Mouse (Mus musculus) limb, embryonic 15.5 days (tissue): ENCODE data around the gene Ebf3. TPM values are rescaled to one million over a fixed set of nuclear protein-coding genes. Genes with fewer than 3 reads are reported as not detected.
A peak's percentile ranks its signal among the peaks of the same experiment; 100 is the strongest.

ENCODE experiments used
- ATAC-seq: fragments of 200-750 bp; cut with Nextera tagmentation; 2 replicates; pipeline ENCODE4 v1.8.0; 2017; ENCODE audit warnings: low read depth, moderate TSS enrichment; ENCODE audit not compliant: insufficient number of reproducible peaks, low FRiP score, low TSS enrichment
- H3K27ac ChIP-seq: fragments of 300-500 bp; sonication (generic); 2 replicates; pipeline ENCODE4 v1.5.1; 2015; ENCODE audit warnings: moderate library complexity, mild to moderate bottlenecking, inconsistent platforms
- H3K27me3 ChIP-seq: fragments of 300-500 bp; sonication (generic); 2 replicates; pipeline ENCODE4 v1.6.1; 2015; ENCODE audit warnings: inconsistent platforms
- H3K36me3 ChIP-seq: fragments of 300-500 bp; sonication (generic); 2 replicates; pipeline ENCODE4 v1.6.1; 2015; ENCODE audit warnings: inconsistent platforms
- H3K4me1 ChIP-seq: fragments of 300-500 bp; sonication (generic); 2 replicates; pipeline ENCODE4 v1.6.1; 2015; ENCODE audit warnings: inconsistent platforms
- H3K4me2 ChIP-seq: fragments of 300-500 bp; sonication (generic); 2 replicates; pipeline ENCODE4 v1.6.1; 2015; ENCODE audit warnings: mild to moderate bottlenecking, inconsistent platforms
- H3K4me3 ChIP-seq: fragments of 300-500 bp; sonication (generic); 2 replicates; pipeline ENCODE4 v1.5.1; 2015; ENCODE audit warnings: mild to moderate bottlenecking, inconsistent platforms
- H3K9ac ChIP-seq: fragments of 300-500 bp; sonication (generic); 2 replicates; pipeline ENCODE4 v1.6.1; 2015; ENCODE audit warnings: inconsistent platforms
- H3K9me3 ChIP-seq: fragments of 300-500 bp; sonication (generic); 2 replicates; pipeline ENCODE4 v1.6.1; 2016; ENCODE audit warnings: inconsistent platforms
- WGBS: fragments of 180-500 bp; shearing (Covaris S2); methylation state at CpG from one replicate; pipeline ENCODE4 v1.1.7; 2015; 5-methylcytosine and 5-hydroxymethylcytosine counted together
- polyA plus RNA-seq: library from polyadenylated mRNA; unstranded; fragments of >200 nt; fragmentation: Nextera tagmentation; extraction: Ambion mirVana; gene quantifications from 2 replicates; pipeline ENCODE4 v1.2.1, GENCODE M21; 2015

The Ebf3 gene
- 4.7 and 8.1 TPM in 2 replicates for polyA plus RNA-seq

GRCm38 (mm10) chr7:137313904-137314691 is at the start of gene Ebf3:
Ebf3 (minus strand) TSS chr7:137314445.
- peaks cover 79% of the 10 kb centered on the region for H3K27me3 ChIP-seq
- H3K9ac ChIP-seq: peak within 1 kb of the TSS; percentile 82
- peak within 1 kb of the TSS; percentile 90 for H3K27ac ChIP-seq
- H3K9me3 ChIP-seq: no peaks in the 10 kb centered on the region
- H3K36me3 ChIP-seq: no peaks in the 10 kb centered on the region
- peaks cover 66% of the 10 kb centered on the region for H3K4me1 ChIP-seq
- WGBS: under 1% methylated on average over 107 of the region's 127 CpGs
- ATAC-seq: peak; percentile 90
- peak within 1 kb of the TSS; percentile 69 for H3K4me3 ChIP-seq
- H3K4me2 ChIP-seq: peak within 1 kb of the TSS; percentile 86

- no peak for ATAC-seq
- no peaks in the 10 kb centered on the region for H3K27me3 ChIP-seq
- H3K4me1 ChIP-seq: peaks cover 11% of the 10 kb centered on the region; the same call in 1 of the 2 replicates
- H3K4me2 ChIP-seq: no peak overlapping the region
- H3K27ac ChIP-seq: peak overlapping the region; percentile 8
- no peak overlapping the region for H3K4me3 ChIP-seq
- H3K9ac ChIP-seq: no peak overlapping the region
- no peaks in the 10 kb centered on the region for H3K9me3 ChIP-seq
- WGBS: 62% methylated on average over 7 of the region's 7 CpGs
- H3K36me3 ChIP-seq: no peaks in the 10 kb centered on the region
Observed at GRCm38 (mm10) chr7:137346860-137347259, 32.6 kb upstream of the Ebf3 start.

- Histone ChIP-seq H3K4me1 (peaks cover 11% of the 10 kb centered on the region; the same call in 1 of the 2 replicates), H3K4me2 (no peak overlapping the region), H3K27ac (0 out of 2 replicates have a peak overlapping the region, but pooled peaks have one; percentile 8), H3K27me3 (no peaks in the 10 kb centered on the region), H3K4me3 (no peak overlapping the region), H3K9ac (no peak overlapping the region), H3K36me3 (no peaks in the 10 kb centered on the region), H3K9me3 (no peaks in the 10 kb centered on the region)
- WGBS: 49% methylated on average over 10 of the region's 10 CpGs
- no peak for ATAC-seq
Observed at GRCm38 (mm10) chr7:137346068-137346467, 31.8 kb upstream of the Ebf3 start.

GRCm38 (mm10) chr7:137333951-137334350 is 19.7 kb upstream of the Ebf3 start:
- ATAC-seq: no peak
- Histone ChIP-seq H3K4me1 (0 out of 2 replicates have a peak, but pooled peaks cover 2% of the 10 kb centered on the region), H3K27ac (no peak overlapping the region), H3K9me3 (no peaks in the 10 kb centered on the region), H3K9ac (no peak overlapping the region), H3K27me3 (peaks cover 24% of the 10 kb centered on the region), H3K4me3 (no peak overlapping the region), H3K4me2 (no peak overlapping the region), H3K36me3 (no peaks in the 10 kb centered on the region)
- WGBS: 76% methylated on average over 2 of the region's 2 CpGs

- peak overlapping the region; percentile 39; the same call in 1 of the 2 replicates for H3K9ac ChIP-seq
- H3K27me3 ChIP-seq: peaks cover 91% of the 10 kb centered on the region
- H3K36me3 ChIP-seq: no peaks in the 10 kb centered on the region
- no peaks in the 10 kb centered on the region for H3K9me3 ChIP-seq
- peak overlapping the region; percentile 68; the same call in 1 of the 2 replicates for H3K27ac ChIP-seq
- 2% methylated on average over 17 of the region's 21 CpGs for WGBS
- ATAC-seq: no peak
- H3K4me3 ChIP-seq: peak overlapping the region; percentile 52
- H3K4me2 ChIP-seq: peak overlapping the region; percentile 86
- peaks cover 46% of the 10 kb centered on the region for H3K4me1 ChIP-seq
Observed at GRCm38 (mm10) chr7:137322926-137323325, 8.7 kb upstream of the Ebf3 start.

GRCm38 (mm10) chr7:137321961-137322784 is 7.9 kb upstream of the Ebf3 start:
- ATAC-seq: no peak
- Histone ChIP-seq H3K9ac (peak overlapping the region; percentile 39), H3K9me3 (no peaks in the 10 kb centered on the region), H3K4me1 (peaks cover 54% of the 10 kb centered on the region), H3K27ac (peak overlapping the region; percentile 68), H3K4me3 (peak overlapping the region; percentile 52), H3K36me3 (no peaks in the 10 kb centered on the region), H3K27me3 (peaks cover 93% of the 10 kb centered on the region), H3K4me2 (peak overlapping the region; percentile 86)
- under 1% methylated on average over 66 of the region's 72 CpGs for WGBS

GRCm38 (mm10) chr7:137321141-137321813 is 7.0 kb upstream of the Ebf3 start:
- ATAC-seq: no peak
- H3K9ac ChIP-seq: 0 out of 2 replicates have a peak overlapping the region, but pooled peaks have one; percentile 23
- peak overlapping the region; percentile 65 for H3K27ac ChIP-seq
- H3K4me2 ChIP-seq: peak overlapping the region; percentile 86
- H3K9me3 ChIP-seq: no peaks in the 10 kb centered on the region
- H3K4me3 ChIP-seq: peak overlapping the region; percentile 52
- H3K4me1 ChIP-seq: peaks cover 61% of the 10 kb centered on the region
- no peaks in the 10 kb centered on the region for H3K36me3 ChIP-seq
- peaks cover 93% of the 10 kb centered on the region for H3K27me3 ChIP-seq
- under 1% methylated on average over 52 of the region's 52 CpGs for WGBS

GRCm38 (mm10) chr7:137320320-137320719 is 6.1 kb upstream of the Ebf3 start:
- Histone ChIP-seq H3K4me2 (peak overlapping the region; percentile 86), H3K27me3 (peaks cover 98% of the 10 kb centered on the region), H3K9me3 (no peaks in the 10 kb centered on the region), H3K4me1 (peaks cover 63% of the 10 kb centered on the region), H3K27ac (peak overlapping the region; percentile 65; the same call in 1 of the 2 replicates), H3K9ac (no peak overlapping the region), H3K36me3 (no peaks in the 10 kb centered on the region), H3K4me3 (peak overlapping the region; percentile 52)
- no peak for ATAC-seq
- 12% methylated on average over 11 of the region's 11 CpGs for WGBS

- 3% methylated on average over 48 of the region's 48 CpGs for WGBS
- H3K36me3 ChIP-seq: no peaks in the 10 kb centered on the region
- H3K9ac ChIP-seq: 0 out of 2 replicates have a peak overlapping the region, but pooled peaks have one; percentile 26
- no peak for ATAC-seq
- H3K4me2 ChIP-seq: peak overlapping the region; percentile 44
- H3K9me3 ChIP-seq: no peaks in the 10 kb centered on the region
- peaks cover 73% of the 10 kb centered on the region for H3K4me1 ChIP-seq
- peak overlapping the region; percentile 78 for H3K27ac ChIP-seq
- H3K4me3 ChIP-seq: peak overlapping the region; percentile 32
- peaks cover 98% of the 10 kb centered on the region for H3K27me3 ChIP-seq
Observed at GRCm38 (mm10) chr7:137318924-137319885, 5.0 kb upstream of the Ebf3 start.

GRCm38 (mm10) chr7:137318383-137318775 is 4.1 kb upstream of the Ebf3 start:
- Histone ChIP-seq H3K27ac (peak overlapping the region; percentile 78), H3K4me2 (peak overlapping the region; percentile 44), H3K4me1 (peaks cover 80% of the 10 kb centered on the region), H3K36me3 (no peaks in the 10 kb centered on the region), H3K9me3 (no peaks in the 10 kb centered on the region), H3K9ac (no peak overlapping the region), H3K27me3 (peaks cover 98% of the 10 kb centered on the region), H3K4me3 (peak overlapping the region; percentile 32; the same call in 1 of the 2 replicates)
- ATAC-seq: no peak
- 19% methylated on average over 9 of the region's 9 CpGs for WGBS
